Mouse (Mus musculus) cerebellum, adult 9-10 months (tissue): ENCODE data around the gene Rab5c.

Experiments
- DNase-seq: peaks from one replicate; pipeline ENCODE4 v3.0.0; 2022

Rab5c gene

DNA sequence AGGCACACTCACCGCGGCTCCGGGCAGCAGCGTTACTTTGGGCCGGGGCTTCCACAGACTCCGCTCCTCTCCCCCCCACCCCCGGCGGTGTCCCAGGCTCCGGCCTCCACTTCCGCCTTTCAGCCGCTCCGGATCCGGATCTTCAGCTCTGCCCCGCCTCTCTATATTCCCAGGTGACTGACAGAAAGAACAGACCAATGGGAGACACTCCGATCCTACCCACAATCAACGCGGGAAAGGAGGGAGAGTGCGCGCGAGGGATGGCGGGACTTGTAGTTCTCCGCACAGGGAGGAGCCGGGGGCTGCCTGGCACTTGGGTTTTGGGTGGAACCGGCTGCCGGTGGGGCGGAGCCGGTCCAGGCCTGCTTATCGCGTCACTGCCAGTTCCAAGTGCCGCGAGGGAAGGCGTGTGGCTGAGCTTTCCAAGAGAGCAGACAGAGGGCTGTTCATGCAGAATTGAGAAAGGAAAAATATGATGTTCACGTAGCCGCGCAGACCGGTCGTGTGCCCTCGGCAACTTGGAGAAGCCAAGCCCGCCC, at the start of gene Rab5c:
Rab5c (minus strand) TSS at position 150 of the 539 bp plus-strand sequence.
- DNase-seq = peak; percentile 100

DNA sequence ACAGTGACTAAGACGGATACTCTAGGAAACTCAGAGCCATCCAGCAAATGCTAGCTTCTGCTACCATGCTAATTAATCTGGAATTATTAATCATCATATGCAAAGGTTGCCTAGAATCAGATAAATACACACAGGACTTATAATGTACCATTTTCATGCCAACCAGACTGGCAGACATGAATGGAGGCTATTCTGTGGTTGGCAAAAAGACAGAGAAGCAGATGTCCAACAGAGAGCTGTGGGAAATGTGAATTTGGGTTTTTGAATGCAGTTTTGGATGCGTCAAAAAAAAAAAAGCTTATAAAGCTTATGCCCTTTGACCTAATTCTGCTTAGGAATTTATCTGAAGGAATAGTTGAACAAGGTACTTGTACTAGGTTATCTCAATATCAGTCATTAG, 47.8 kb upstream of the Rab5c start:
- peak; percentile 74 for DNase-seq

DNA sequence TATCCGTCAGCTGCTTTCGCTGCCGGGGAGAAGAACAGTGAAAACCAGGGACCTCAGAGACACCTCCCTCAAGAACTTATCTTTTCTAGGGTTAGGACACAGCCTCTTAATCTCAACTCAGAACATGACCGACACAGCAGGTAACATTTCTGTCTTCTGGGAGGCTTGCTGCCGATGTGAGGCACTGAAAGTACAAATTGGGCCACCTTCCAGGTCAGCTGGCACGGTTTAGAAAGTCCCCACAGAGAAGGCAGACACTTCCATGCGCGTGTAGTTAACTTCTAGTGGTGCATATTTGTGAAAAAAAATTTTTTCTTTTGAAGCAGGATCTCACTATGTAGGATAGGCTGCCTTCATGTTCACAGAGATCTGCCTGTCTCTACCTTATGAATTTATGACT, 46.3 kb upstream of the Rab5c start:
- no peak for DNase-seq

DNA sequence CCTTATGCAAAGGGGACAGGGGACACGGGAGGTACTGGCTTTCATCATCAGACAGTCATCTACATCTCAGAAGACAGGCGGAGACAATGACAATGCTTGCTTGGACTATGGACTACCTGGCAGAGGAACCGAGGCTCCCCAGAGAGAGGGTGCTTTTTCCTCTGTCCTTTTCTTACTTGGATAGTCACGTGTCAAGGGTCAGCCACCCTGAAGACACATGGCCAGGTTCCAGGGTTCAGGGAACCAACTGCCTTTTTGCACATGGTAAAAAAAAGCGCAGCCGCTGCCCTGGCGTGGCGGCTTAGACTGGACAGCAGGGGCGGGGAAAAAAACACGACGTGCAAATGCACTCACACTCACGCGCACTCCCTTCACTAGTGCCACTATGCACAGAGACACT, 44.6 kb upstream of the Rab5c start:
- DNase-seq = no peak

DNA sequence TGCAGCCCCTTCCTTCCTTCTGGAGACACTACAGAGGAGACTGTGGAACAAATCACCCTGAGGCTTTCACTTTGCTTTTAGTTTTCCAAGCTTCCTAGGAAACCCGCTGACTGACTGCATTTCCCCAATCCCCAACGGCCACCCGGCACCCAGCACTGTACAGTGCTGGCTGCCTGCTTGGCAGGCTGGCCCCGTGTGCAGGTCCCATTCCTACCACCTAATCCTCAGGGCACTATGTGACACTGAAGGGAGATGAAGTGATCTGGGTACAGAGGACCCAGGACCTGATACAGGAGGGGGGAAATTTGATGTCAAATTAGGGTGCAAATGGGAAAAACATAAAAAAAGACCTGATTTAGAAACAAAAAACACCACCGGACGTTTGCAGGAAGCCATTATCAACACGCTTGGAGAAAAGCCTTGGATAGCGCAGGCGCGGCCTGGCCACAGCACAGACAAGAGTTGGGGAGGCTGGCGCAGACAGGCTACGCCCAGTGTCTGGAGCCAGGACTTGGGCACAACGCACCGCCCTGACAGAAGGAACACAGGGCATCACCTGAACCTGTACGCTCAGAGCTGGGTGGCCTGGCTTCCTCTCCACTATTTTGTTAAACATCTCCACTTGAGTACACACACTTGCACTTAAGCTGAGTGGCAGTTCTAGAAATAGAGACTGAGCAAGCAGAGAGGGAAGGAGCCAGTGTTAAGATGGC, 43.9 kb upstream of the Rab5c start:
- DNase-seq = no peak

DNA sequence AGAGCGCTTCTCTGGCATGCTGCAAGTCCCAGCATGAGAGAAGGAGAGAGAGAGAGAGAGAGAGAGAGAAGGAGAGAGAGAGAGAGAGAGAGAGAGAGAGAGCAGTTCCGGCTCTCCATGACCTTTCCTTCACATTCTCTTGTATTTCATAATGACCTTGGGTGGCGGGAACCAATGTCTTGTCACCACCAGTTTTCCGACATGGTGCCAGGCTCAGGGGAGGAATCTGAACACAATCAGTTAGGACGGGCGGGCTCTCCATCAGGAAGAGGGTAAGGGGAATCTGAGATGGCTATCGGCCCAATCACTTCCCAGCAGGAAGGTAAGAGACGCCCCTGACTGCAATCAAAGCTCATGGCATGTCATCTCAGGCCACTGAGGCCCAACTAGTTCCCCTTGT, 42.2 kb upstream of the Rab5c start:
- no peak for DNase-seq

DNA sequence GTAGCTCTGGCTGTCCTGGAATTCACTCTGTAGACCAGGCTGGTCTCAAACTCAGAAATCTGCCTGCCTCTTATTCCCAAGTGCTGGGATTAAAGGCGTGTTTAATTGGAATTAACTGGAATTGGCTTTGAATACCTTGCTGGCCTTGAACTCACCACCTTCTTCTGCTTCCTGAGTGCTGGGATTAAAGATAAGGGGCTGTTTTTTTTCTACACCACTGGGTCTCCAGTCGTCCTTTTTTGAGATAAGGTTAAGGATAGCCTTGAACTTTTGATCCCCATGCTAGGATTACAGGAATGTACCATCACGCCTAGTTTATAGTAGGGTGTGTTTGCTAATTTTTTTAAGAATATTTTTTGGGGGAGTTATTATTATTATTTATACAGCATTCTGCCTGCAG, 40.1 kb upstream of the Rab5c start:
- DNase-seq = no peak

DNA sequence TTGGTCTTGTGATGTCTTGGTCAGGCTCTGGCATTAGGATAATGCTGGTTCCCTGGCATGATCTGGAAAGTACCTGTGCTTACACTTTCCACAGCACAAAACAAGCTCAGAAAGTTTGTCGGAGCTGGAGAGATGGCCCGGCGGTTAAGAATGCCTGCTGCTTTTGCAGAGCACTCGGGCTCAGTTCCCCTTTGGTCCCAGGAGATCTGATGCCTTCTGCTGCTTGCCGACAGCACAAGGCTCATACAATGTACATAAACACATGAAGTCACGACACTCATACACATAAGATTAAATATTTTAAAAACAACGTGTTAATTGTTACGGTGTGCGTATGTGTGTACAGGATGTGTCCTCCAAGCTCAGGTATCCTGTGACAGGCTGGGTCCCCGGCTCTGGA, 37.9 kb upstream of the Rab5c start:
- DNase-seq = no peak

DNA sequence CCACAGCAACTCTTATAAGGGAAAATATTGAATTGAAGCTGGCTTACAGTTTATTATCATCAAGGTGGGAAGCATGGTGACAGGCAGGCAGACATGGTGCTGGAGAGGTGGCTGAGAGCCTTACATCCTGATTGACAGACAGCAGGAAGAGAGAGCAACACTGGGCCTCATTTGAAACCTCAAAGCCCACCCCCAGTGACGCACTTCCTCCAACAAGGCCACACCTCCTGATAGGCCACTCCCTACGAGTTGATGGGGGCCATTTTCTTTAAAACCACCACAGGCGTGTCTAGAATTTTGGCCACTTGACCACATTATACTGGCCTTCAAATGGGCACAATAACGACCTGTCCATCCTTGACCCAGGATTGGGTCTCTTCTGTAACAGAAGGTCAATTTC, 36.2 kb upstream of the Rab5c start:
- DNase-seq = no peak

DNA sequence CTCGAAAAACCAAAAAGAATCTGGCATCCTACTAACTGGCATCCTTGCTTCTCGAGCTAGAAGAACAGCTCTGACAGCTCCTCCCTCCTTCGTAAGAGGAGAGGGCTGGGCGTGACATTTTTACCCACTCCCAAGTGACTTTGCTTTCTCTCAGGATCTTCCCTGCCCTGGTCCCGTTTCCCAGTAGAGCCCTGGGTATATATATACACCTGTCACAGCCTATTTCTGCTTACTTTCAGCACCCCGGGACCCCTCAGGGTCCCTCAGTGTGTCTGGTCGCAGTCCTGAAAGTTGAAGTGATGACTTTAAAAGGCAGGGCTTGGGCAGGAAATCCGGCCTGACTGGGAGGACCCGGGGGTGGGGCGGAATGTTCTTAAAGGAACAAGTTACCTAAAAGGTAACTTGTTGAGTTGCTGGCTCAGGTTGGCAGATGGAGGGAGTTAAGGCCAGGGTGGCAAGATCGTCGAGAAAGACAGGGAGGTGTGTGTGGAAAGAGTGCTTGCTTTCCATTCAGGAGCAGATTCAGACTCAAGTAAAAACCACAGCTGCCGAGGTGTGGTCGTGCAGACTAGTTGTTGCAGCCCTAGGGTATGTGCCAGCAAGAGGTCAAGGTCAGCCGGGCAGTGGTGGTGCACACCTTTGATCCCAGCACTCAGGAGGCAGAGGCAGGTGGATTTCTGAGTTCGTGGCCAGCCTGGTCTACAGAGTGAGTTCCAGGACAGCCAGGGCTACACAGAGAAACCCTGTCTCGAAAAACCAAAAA, 32.8 kb upstream of the Rab5c start, which contains the start of gene Ghdc:
Ghdc (minus strand) TSS at position 312 of the 763 bp plus-strand sequence.
- DNase-seq = peak; percentile 66

DNA sequence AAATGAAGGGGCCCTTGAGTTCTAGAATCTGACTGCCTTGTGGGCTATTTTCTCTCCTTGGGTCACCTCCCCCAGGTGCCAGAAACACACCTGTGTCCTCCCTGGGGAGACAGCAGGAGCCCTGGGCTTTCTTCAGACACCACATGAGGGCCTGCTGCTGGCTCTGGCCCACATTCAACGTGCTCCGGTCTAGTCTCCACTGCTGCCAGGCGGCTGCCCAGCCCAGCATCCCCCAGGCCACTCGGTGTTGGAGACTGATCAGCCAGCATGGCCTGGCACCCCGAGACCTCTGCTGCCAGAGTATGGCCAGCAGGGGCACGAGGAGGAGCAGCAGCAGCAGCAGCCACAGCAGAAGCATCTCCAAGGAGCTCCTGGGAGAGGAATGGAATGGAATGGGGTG, 32.0 kb upstream of the Rab5c start:
- no peak for DNase-seq

DNA sequence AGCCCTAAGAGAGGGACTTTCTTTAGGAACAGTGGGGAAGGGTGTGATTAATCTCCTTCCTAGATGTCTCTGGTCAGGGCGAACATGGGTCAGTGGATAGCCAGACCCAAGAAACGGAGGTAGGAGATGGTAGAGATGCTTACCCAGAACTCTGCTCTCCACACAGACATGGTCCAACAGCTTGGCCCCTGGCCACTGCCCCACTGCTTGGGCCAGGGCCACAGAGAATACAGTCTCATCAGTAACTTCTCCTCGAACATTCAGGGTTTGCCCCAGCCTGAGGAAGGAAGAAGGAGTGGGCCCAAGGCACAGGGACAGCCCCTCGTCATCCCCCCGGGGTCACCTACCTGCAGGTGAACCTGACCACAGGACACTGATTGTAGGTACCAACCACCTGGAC, 29.9 kb upstream of the Rab5c start:
- no peak for DNase-seq

DNA sequence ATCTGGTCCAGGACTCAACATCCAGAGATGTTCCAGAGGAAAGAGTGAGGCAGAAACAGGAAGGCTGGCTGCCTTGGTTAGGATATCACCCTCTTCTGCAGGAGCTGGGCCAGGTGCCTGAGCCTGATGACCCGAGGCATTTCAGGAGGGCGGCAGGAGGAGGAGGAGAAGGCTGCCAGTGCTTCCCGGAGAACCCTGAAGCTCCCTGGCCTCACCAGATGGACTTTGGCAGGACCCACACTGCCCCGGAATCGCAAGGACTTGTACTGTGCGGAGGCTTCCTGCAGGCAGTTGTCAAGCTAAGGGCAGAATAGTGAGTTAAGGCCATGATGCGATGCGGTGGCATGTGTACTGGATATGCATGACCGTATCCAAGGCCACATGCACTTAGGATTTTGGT, 28.7 kb upstream of the Rab5c start:
- DNase-seq = no peak

DNA sequence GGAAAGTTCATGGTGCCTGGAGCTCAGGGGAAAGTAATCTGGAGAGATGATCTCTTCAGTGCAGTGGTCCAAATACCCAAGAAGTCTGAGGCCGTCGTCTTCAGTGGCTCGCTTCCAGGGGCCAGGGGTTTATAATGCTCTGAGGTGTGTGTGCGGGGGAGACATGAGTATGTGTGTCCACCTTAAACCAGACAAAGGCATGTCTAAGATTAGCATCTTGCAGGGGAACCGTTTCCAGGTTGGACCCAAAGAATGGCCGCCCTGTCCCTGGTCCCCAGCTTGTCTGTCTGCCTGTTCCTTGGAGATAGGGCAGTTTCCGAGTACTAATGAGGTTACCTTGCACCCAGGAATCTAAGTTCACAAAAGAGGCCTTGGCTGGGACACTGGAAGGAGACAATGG, 24.8 kb upstream of the Rab5c start, which contains the start of gene Hcrt:
Hcrt (minus strand) TSS at position 101 of the 400 bp plus-strand sequence.
- no peak for DNase-seq

DNA sequence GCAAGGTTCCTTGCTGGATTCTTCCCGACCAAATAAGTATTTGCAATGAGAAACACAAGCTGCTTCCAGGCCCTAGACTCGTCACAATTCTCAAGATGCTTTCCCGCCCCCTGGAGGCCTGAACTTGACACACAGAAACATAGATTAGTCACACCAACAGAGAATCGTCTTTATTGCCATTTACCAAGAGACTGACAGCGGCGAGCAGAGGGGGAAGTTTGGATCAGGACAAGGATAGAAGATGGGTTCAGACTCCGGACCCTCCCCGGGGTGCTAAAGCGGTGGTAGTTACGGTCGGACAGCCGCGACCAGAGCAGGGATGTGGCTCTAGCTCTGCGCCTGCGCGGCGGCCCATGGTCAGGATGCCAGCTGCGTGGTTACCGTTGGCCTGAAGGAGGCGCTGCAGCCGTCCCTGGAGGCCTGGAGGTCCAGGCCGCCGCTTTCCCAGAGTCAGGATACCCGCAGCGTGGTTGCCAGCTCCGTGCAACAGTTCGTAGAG, 23.6 kb upstream of the Rab5c start:
- DNase-seq = peak; percentile 90

DNA sequence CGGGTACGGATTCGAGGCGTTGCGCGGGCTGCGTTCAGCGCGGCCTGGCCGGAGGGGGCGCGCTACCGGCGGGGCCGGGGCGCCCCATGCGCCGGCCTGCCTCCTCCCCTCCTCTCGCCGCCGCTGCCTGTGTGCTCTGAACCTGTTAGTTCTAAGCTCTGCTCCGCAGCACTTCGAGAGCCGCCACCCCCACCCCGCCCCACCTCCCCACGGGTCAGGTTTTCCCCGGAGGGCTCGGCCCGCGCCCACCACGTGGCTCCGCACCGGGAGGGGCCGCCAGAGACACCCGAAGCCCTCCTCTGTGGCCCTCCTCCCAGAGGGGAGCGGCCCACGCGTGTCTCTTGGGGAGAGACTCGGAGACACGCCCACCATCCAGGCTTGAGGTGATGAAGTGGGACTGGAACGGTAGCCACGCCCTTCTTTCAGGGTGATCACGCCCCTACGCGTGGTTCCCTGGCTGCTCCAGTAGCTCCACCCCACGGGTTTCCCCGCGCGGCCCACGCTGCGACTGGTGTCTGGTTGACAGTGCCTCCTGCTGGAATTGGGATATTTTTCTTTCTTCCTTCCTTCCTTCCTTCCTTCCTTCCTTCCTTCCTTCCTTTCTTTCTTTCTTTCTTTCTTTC, 21.7 kb upstream of the Rab5c start, which contains the start of gene Kcnh4:
Kcnh4 (minus strand) TSS at position 332 of the 623 bp plus-strand sequence.
- DNase-seq = peak; percentile 56

DNA sequence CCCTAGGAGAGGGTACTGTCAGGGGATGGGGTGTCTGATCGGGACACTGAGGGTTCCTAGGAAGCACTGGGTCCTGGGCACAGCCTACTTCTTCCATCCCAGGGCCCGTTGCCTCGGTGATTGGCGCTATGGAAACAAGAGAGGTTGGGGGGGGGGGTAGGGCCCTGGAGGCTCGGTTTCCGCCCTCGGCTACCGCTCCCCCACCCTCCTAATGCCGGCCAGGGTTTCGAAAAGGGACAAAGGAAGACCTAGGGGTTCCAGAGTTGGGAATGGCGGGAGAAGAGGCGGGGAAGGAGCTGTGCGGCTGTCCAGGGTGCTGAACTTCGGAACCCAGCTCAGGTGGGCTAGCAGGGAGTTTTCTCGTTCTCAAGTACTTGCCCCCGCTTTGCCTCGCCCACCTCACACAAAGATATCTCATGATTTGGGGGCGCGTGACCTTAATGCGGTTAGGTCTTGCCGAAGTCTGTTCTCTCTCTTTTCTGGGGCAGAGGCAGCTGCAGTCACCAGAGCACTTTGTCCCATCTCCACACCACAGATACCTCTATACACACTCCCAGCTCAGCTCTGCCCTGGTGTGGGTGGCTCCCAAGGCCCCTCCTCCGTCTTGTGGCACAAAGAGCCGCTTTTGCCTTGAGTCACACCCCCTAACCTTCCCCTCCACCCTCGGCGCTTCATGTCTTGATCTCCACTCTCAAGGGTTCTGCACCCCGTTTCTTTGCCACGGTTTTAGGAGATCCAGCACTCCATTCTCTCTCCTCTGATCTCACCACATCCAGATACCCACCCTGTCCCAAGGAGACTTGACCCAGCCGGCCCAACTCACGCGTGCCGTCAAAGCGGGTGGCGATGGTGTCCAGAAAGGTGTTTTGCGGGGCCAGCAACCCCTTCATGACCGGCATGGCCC, 20.9 kb upstream of the Rab5c start:
- no peak for DNase-seq

DNA sequence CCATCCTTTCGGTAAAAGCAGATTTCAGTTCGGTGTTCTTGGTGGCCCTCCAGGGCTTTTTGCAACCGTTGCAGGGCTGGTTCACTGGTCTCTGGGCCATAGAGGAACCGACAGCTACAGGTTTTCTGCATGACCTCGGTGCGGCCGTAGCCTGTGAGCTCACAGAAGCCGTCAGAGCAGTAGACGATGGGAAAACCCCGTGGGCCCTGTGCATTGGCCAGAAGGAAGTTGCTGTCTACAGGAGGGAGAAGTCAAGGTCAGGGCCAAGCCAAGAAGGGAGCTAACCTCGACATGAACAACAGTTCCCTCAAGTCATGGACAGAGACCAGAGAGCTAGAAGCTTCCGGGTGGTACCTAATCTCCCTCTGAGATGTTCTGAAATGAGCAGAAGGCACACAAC, 19.6 kb upstream of the Rab5c start:
- no peak for DNase-seq

DNA sequence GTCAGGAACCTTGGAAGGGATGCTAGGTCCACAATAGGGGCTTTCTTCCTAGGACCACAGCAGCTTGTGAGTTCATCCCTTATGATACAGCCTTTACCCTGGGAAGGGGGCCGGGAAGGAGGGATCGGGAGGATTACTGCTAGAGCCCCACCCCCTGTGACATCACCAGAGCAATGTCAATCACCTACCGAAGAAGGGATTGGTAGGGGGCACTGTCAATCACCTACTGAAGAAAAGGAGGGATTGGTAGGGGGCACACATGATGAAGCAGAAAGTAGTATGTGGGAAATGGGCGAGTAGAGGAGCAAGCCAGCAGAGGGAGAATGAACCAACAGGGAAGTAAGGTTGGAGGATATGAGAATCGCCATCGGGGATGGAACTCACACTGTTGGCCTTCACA, 18.5 kb upstream of the Rab5c start:
- no peak for DNase-seq

DNA sequence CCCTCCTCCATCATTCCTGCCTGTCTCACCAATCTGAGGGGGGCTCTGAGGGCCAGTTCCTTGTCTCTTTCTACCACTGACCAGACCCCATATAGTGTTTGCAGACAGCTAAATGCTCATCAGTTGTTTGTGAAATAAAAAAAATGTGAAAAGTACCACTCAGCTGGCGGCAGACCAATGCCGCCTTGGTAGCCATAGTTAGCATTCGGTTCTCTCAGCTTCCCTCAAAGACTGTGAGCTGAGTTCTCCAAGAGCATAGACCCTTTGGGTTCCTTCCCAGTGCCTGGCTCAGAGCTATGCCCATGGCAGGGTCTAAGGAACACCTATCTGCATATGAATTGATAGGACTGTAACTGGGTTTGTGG, 16.7 kb upstream of the Rab5c start:
- DNase-seq = no peak

DNA sequence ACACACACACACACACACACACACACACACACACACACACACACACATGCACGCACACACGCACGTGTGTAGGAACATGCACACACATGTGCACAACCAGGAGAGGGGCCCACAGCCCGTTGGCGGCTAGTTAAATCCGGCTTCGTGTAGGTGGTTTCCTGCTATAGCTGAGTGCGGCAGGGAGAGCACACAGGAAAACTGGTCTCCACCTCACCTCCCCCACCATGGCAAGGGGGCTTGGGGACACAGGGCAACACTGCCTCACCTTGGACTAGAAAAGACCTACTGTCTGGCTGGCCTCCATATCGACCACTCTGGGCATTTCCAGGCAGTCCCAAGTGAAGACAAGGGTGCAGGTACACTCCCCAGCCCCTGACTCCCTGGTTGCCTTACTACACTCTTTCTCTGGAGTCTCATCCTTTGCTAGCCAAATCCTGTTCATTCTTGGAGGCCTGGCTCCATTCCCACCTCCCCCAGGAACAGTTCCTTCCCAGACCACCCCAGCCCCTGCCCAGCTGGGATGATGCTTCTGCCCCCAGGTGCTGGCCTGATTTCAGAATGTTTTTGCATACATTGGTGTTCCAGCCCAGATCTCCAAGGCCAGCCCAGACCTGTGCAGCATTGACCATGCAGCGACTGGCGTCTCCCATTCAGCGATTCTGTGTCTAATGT, 16.1 kb upstream of the Rab5c start:
- no peak for DNase-seq

DNA sequence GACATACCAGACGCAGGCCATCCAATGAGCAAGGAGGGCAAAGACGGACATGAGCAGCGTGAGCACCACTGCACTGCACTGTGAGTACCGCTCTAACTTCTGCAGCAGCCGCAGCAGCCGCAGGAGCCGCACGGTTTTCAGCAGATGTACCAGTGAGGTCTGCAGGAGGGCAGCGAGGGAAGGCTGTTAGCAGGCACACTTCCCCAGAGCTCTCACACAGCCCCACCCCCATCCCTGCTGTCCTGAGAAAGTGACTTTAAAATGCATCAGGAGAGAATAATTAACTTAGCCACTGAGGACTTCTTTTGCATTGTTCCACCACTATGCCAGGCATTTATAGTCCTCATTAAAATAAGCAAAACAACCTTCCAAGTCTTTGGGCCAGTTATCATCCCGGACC, 14.3 kb upstream of the Rab5c start:
- no peak for DNase-seq
